Mouse (Mus musculus) gastrocnemius, postnatal 10 days (tissue): ENCODE results near the gene Rgs2. TPM values are rescaled to one million over a fixed set of nuclear protein-coding genes. Genes with fewer than 3 reads are reported as not detected.

Source experiments
- DNase-seq: peaks from one replicate; pipeline ENCODE4 v3.0.0; 2021; ENCODE audit warnings: mixed read lengths
- long read RNA-seq, 2 experiments: library from polyadenylated mRNA; stranded (forward); transcript quantifications; one replicate each; pipeline ENCODE4 v2.0.0; 2021
- total RNA-seq, 2 experiments: library from RNA; stranded (reverse); gene quantifications; 2 replicates each; pipeline ENCODE4 v1.2.3; 2021

Rgs2 gene
- total RNA-seq = 10 to 100 TPM; 14.1 to 15.7 TPM
- long read RNA-seq, experiment 1, partial matches to known transcripts = 0 of 2 reads
- long read RNA-seq, experiment 1, other reads (novel, unspliced or antisense) = 0 of 2 reads
- long read RNA-seq, experiment 2, transcript Rgs2-202 (5 exons, 3,021 nt) = major isoform, 7 of 7 reads
- long read RNA-seq, experiment 2, partial matches to known transcripts = 0 of 7 reads
- long read RNA-seq, experiment 2, other reads (novel, unspliced or antisense) = 0 of 7 reads

GRCm38 (mm10) chr1:144003904-144004740 lies at the start of gene Rgs2:
Rgs2 (minus strand) TSS chr1:144004161.
- peak; percentile 96 for DNase-seq

DNA sequence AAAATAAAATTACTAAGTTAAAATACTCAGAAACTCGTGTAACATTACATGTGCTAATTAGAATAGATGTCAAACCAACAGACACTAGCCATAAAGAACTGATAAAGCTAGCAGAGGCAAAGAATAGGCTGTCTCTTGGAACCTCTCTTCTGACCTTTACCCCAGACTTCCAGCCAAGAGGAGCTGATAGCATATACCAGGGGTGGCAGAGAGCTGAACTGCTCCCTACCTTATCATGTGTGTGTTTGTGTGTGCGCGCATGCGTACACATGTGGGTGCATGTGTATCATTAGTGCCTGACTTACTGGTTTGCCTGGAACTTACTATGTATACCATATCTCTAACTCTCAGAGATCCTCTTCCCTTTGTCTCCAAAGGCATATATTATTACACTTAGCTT lies 49.4 kb upstream of the Rgs2 start:
- no peak for DNase-seq

DNA sequence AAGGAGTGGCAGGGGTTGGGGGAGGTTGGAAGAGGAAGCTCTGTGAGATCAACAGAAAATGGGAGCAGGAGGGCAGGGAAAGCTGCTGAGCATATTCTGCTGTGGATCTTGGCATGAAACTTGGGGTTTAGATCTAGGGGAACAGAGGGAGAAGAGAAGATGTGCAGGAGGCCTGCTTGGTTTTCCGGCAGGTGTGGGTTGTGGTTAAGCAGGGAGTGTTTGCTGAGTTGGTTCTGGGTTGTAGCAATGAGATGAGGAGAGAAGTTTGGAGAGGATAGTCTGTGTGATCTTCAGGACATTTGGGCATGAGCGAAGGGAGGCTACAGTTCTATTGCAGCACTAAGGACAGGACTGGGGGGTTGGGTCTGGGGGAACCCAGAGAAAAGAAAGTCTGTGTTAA lies 37.9 kb upstream of the Rgs2 start:
- DNase-seq = no peak

DNA sequence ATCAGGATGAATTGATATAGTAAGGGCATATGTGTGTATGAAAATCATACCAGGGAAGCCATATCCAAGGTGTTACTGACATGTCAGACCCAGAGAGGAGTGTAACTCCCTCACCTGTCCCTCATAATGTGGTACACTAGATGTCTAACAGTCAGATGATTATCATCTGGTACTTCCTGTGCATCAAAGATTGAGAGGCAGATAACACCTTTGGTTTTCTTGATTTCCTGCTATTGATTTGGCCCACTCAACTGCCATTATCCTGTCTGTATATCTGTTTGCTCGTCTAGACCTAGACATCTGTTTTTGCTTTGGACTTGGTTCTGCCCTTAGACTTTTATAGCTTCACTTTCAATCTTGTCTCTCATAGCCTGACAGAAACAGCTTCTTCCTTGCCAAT lies 29.5 kb upstream of the Rgs2 start:
- no peak for DNase-seq

DNA sequence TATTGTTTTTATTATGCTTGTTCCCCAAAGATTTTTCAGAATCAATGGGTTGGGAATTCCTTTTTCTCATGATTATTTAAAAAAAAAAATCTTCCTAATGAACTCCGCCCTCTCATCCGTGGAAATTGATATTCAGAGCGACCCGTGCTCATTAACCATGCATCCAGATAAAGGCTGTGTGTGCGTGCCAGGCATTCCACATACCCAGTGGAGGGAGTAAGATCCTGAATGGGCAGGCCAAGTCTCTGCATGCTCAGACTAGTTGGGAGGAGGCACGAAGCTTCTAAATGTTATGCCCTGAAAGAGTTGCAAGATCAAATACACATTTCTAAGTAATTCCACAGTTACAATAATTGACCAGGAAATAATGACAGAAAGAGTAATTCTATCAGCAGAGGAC lies 26.5 kb upstream of the Rgs2 start:
- no peak for DNase-seq

GRCm38 (mm10) chr1:144029679-144030078 lies 25.7 kb upstream of the Rgs2 start:
- no peak for DNase-seq

DNA sequence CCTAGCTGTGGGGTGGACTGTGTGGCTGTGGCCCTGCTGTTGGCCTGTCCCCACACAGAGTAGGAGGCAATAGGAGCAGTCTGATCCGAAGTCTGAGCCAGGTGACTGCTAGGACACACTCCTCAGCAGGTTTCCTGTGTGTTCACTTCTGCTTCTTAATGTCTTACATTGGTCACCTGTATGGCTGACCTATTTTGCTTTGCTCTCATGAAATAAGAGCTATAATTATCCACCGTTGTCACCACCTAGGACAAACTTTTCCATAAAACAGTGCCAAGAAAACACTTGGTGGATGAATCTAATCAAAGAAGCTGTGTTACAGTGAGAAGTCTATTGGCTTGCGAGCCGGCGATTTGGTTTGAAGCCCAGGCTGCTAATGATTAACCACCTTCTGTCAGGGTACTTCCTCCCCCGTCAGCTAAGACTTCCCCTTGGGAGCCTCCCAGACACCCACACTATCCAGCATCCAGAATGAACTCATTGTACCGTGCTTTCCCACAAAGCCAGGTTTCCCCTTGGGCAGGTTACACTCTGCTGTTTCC lies 14.5 kb upstream of the Rgs2 start:
- DNase-seq = no peak

GRCm38 (mm10) chr1:144013913-144014312 lies 10.0 kb upstream of the Rgs2 start:
- no peak for DNase-seq

GRCm38 (mm10) chr1:144007341-144007740 lies 3.4 kb upstream of the Rgs2 start:
- DNase-seq = no peak

DNA sequence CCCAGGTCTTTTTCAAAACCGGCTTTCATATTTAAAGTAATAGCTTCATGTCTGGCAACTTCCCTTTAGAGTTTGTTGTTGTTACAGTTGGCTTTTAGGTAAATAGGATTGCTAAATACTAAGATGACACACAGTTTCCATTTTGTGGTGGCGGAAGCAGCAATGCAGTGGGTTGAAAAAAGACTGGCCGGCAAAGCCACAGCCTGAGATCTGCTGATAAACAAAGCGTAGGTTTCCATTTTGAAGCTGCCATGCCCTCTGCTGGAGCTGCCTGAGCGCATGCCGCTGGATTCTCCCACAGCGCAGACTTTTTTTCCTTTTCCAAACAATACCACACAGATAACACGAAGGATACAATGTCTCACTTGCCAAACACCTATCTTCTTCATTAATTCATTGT lies 2.6 kb upstream of the Rgs2 start:
- peak; percentile 53 for DNase-seq

GRCm38 (mm10) chr1:144005648-144006047 lies 1.7 kb upstream of the Rgs2 start:
- DNase-seq = no peak

DNA sequence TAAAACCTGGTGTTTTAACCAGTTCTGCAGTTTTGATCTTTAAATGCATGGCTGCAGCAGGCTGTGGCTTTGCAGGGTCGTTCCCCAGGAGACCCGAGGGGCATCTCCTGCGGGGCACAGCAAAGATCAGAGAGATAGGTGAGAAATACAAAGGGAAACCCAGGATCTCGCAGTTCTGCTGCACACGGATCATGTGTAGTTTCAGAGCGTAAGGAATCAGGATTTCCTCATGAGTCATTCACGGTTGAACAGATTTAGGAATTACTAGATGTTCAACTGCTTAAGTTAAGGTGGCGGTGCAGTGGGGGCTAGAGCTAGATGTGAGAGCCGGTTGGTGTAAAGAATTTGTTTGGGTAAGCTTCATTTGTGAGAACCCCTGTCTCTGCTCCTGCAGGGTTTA lies 780 bp upstream of the Rgs2 start:
- DNase-seq = no peak

DNA sequence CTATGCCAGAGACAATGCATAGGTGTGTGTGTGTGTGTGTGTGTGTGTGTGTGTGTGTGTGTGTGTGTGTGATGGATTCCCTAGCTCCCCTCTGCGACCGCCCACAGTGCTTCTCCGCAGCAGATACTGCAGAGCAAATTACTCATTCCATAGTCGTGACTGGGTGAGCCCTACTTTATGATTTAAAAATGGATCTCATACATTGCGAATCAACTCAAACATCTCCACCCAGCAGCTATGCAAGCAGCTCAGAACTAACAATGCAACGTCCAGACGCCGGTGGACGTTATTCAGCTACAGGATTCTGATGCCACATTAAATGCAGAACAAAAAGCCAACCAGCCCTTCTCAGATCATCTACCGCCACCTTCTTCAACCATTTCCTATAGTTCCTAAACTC lies 545 bp downstream of the Rgs2 start:
- no peak for DNase-seq

DNA sequence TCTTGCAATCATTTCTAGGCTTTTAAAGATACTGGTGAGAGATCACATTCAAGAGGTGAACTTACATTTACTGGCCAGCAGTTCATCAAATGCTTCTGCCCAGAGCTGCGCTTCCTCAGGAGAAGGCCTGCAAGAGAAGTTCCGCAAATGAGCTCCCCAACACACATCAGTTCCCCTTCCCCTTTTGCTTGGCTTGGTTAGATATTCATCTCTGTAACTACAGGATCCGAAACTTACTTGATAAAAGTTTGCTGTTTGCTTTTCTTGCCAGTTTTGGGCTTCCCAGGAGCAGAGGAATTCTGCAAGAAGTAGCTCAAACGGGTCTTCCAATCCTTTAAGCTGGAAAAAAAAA lies 1.3 kb downstream of the Rgs2 start:
- DNase-seq = no peak

DNA sequence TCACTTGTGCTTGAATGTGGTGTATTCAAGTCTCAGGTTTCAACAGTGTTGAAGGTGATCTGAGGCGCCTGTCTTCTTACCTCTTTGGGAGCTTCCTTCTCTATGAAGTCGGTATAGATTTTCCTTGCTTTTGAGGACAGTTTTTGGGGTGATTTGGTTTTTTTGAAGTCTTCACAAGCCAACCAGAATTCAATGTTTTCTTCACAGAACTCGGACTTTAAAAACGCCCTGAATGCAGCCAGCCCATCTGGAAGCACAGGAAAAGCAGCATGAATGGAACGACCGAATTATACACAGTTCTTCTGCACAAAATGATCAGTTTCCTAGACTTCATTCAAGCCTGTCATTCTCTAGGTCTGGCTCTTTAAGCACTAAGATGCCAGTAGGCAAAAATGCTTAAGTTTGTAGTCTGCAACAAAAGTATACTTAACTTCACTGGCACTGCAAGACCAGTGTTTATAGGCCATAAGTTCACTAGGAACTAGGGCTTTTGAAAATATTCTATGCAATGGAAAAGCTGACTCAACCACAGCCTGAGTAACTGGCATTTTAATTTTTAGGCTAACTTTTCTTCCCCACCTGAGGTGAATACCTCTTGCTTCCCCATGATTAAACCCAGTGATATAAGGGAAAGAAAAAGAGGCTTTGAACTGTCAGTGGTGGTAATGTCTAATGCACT lies 1.8 kb downstream of the Rgs2 start:
- DNase-seq = no peak

DNA sequence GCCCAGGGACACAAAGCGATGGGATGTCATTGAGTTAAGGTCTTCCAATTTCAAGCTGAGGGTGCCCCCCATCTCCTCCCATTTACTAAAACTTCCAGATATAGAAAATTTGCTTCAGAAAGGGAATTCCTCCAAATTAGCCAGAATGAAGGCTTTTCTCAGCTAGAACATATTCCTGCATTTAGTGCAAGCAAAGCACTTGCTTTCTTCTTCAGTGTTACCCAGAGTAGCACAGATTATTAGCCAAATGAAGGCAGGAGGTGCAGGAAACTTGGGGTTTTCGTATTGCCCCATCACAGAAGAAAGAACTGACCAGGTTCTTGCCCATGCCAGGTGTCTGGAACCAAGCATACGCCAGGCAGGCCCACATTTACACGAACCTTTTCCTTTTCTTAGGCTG lies 3.7 kb downstream of the Rgs2 start:
- DNase-seq = no peak

- no peak for DNase-seq
Observed at GRCm38 (mm10) chr1:143999371-143999920, 4.5 kb downstream of the Rgs2 start.

- DNase-seq = no peak
Observed at GRCm38 (mm10) chr1:143993026-143993425, 10.9 kb downstream of the Rgs2 start.

GRCm38 (mm10) chr1:143992528-143992927 lies 11.4 kb downstream of the Rgs2 start:
- DNase-seq = no peak

GRCm38 (mm10) chr1:143990263-143990662 lies 13.7 kb downstream of the Rgs2 start:
- no peak for DNase-seq

DNA sequence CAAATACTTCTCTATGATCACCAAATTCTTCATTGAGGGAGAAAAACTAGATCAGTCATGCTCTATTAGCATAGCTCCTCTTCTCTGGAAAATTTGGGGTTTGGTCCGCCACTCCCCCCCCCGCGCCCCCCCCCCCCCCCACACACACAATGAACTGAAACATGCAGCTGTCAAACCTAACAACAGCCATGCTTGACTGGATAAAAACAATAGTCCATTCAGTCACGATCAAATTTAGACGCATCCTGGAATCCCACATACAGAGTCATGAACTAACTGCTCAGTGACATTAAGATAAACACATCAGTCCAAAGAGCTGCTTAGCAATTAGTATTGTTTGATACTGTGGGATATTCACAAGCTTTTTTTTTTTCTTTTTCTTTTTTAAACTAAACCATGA lies 14.2 kb downstream of the Rgs2 start:
- no peak for DNase-seq

DNA sequence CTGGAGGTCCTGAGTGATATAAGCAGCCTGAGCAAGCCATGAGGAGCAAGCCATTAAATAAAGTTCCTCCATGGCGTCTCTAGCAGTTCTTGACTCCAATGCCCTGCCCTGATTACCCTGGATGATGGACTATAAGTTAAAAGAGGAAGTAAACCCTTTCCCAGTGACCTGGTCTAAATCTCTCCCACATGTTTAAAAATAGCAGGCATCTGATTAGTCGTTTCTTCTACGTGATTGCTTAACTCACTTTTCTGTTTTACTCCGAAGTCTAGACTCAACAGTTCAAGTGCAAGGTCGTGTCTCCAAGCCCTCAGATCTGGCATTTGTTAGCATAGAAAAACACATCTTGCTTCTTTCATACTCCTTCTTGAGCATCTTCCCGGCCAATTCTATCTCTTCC lies 15.2 kb downstream of the Rgs2 start:
- no peak for DNase-seq
